Mouse (Mus musculus) CH12.LX (cell line): ENCODE data around the gene Thsd4.
A peak's percentile ranks its signal among the peaks of the same experiment; 100 is the strongest.

ENCODE experiments used
- CHD2 ChIP-seq: IDR thresholded peaks from 2 replicates; pipeline ENCODE4 v1.6.1; 2011; ENCODE audit warnings: low read length, improper control_type of control experiment
- CTCF ChIP-seq, 2 experiments: IDR thresholded peaks in 1 of 2; conservative IDR thresholded peaks in 1 of 2; 2 replicates each; pipeline ENCODE4 v1.5.1; 2011 to 2012; ENCODE audit warnings: low read depth in 2 of 2, low read length in 2 of 2, improper control_type of control experiment in 1 of 2, inconsistent platforms in 1 of 2, mild to moderate bottlenecking in 1 of 2, moderate library complexity in 1 of 2
- ELF1 ChIP-seq: IDR thresholded peaks from 2 replicates; pipeline ENCODE4 v1.6.1; 2014; ENCODE audit warnings: low read depth, mild to moderate bottlenecking, inconsistent platforms, low read length, improper control_type of control experiment
- JUND ChIP-seq: conservative IDR thresholded peaks from 2 replicates; pipeline ENCODE4 v1.6.1; 2011; ENCODE audit warnings: low read depth, low read length, improper control_type of control experiment
- MAFK ChIP-seq: IDR thresholded peaks from 2 replicates; pipeline ENCODE4 v1.6.1; 2011; ENCODE audit warnings: low read length, improper control_type of control experiment; ENCODE audit not compliant: insufficient replicate concordance
- NRF1 ChIP-seq: IDR thresholded peaks from 2 replicates; pipeline ENCODE4 v1.6.1; 2014; ENCODE audit warnings: low read depth, mild to moderate bottlenecking, inconsistent platforms, low read length, improper control_type of control experiment, moderate library complexity
- POLR2A ChIP-seq: IDR thresholded peaks from 2 replicates; pipeline ENCODE4 v1.6.1; 2011; ENCODE audit warnings: low read depth, mild to moderate bottlenecking, improper control_type of control experiment, low read length
- POLR2AphosphoS2 ChIP-seq: IDR thresholded peaks from 2 replicates; pipeline ENCODE4 v1.6.1; 2011; ENCODE audit warnings: low read depth, low read length, improper control_type of control experiment
- ZKSCAN1 ChIP-seq: IDR thresholded peaks from 2 replicates; pipeline ENCODE4 v1.6.1; 2012; ENCODE audit warnings: low read depth, inconsistent platforms, low read length, improper control_type of control experiment, borderline replicate concordance

- no peak for TF ChIP-seq POLR2A
- no peak for TF ChIP-seq CTCF (conservative IDR thresholded peaks at IDR 0.05 in 1 of 2, IDR thresholded peaks at IDR 0.05 in 1 of 2; ENCODE audit: low read depth in 2 of 2, low read length in 2 of 2)
- no peak for TF ChIP-seq CHD2
- TF ChIP-seq ELF1, result no peak
- TF ChIP-seq JUND, result no peak
- TF ChIP-seq MAFK, result no peak
- TF ChIP-seq ZKSCAN1, result no peak
- TF ChIP-seq POLR2AphosphoS2, result no peak
- TF ChIP-seq NRF1, result 0 out of 2 replicates have a peak, but pooled peaks have one; percentile 23
Observed at GRCm38 (mm10) chr9:60529348-60530243, 7.8 kb upstream of the Thsd4 start.
